Mouse (Mus musculus): Measurements from ENCODE around the gene Pygo2.

DNA sequence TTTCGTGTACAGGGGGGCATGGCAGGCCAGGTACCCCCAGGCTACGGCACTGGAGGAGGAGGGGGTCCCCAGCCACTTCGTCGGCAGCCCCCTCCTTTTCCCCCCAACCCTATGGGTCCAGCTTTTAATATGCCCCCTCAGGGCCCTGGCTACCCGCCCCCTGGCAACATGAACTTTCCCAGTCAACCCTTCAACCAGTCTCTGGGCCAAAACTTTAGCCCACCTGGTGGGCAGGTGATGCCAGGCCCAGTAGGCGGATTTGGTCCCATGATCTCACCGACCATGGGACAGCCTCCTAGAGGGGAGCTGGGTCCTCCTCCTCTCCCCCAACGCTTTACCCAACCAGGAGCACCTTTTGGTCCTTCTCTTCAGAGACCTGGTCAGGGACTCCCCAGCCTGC lies 2.6 kb downstream of the Pygo2 start:
- TF ChIP-seq CTCF (IDR thresholded peaks at IDR 0.05) (no peak), EP300 (IDR thresholded peaks at IDR 0.05; ENCODE audit: insufficient read depth, low read depth, low read length) (no peak), POLR2A (IDR thresholded peaks at IDR 0.05; ENCODE audit: insufficient read depth, low read depth, low read length) (no peak)

Measured in heart, adult 2 months (tissue).